Mouse (Mus musculus): ENCODE data around the gene Mpped2. TPM values are rescaled to one million over a fixed set of nuclear protein-coding genes. Genes with fewer than 3 reads are reported as not detected.

Mpped2 gene
- polyA plus RNA-seq, 1 experiment from 2014 or later, result 33.9 TPM

DNA sequence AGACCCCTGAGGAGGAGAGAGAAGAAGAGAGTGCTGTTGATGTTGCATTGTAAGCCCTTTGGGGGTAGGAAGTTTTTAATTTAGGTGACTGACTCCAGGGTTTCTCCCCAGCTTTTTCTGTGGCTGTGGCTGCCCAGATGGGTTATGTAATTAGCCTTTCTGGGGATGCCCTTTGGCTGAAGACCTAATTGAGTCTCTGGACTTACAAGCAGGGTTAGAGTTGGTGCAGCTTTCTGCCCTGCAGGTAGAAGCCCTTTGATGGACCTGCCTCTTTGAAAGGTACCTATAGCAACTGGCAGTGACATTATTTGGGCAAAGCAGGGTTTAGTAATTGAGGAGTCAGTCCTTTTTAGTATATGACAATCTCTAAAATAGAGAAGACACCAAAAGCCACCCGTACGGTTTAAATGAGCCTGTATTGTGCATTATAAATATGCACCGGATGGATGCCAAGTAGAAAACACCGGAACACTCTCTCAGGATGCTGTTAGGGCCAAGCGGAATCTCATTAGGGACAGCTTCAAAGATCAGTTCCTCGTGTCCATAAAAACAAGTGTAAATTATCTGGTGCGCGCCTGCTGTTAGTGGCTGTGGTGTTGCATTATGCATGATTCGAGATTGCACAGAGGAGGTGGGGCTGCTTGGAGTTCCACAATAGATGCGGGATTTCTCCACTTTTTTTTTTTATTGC, 22.8 kb downstream of the Mpped2 start:
- H3K27me3 ChIP-seq (ENCODE audit: control insufficient read depth, insufficient read depth, low read length), result no peaks in the 10 kb centered on the region
- no peak for ATAC-seq (replicated peaks; ENCODE audit: extremely low read depth, insufficient read depth, low FRiP score)
- H3K4me2 ChIP-seq (ENCODE audit: low read depth, low read length), result no peak overlapping the region
- no peaks in the 10 kb centered on the region for H3K9me3 ChIP-seq (replicated peaks; ENCODE audit: control insufficient read depth, low read length)
- H3K4me1 ChIP-seq (ENCODE audit: control insufficient read depth, insufficient read depth, low read length), result peaks cover 8% of the 10 kb centered on the region; the same call in 1 of the 2 replicates
- H3K36me3 ChIP-seq (ENCODE audit: control insufficient read depth, insufficient read depth), result no peaks in the 10 kb centered on the region
- no peak overlapping the region for H3K9ac ChIP-seq (ENCODE audit: low read length)
- WGBS, result 88% methylated on average over 10 of the region's 10 CpGs
- H3K27ac ChIP-seq (ENCODE audit: low read length), result no peak overlapping the region
- no peak overlapping the region for H3K4me3 ChIP-seq (ENCODE audit: low read length)

DNA sequence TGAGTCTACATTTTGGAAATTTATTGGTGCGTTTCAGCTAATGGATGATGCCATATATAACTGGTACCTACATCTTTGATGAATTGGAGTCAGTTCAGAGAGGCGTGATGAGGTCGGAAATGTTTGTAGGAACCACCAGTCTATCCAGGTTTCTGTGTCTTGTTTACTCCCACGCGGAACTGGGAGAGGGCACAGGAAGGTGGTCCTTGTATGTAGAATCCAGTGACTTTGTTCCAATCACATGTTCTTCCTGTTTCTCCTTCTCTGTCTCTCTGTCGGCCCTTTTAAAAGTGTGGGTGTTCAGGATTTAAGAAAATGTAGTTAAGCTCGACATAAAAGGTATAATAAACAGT, 23.3 kb downstream of the Mpped2 start:
- Histone ChIP-seq H3K27me3 (ENCODE audit: control insufficient read depth, insufficient read depth, low read length) (no peaks in the 10 kb centered on the region), H3K36me3 (ENCODE audit: control insufficient read depth, insufficient read depth) (no peaks in the 10 kb centered on the region), H3K9ac (ENCODE audit: low read length) (no peak overlapping the region), H3K27ac (ENCODE audit: low read length) (no peak overlapping the region), H3K4me3 (ENCODE audit: low read length) (no peak overlapping the region), H3K9me3 (replicated peaks; ENCODE audit: control insufficient read depth, low read length) (no peaks in the 10 kb centered on the region), H3K4me1 (ENCODE audit: control insufficient read depth, insufficient read depth, low read length) (peaks cover 11% of the 10 kb centered on the region; the same call in 1 of the 2 replicates), H3K4me2 (ENCODE audit: low read depth, low read length) (no peak overlapping the region)
- WGBS, result 76% methylated on average over 7 of the region's 7 CpGs
- ATAC-seq (replicated peaks; ENCODE audit: extremely low read depth, insufficient read depth, low FRiP score), result no peak

GRCm38 (mm10) chr2:106718888-106719287, 25.8 kb downstream of the Mpped2 start:
- Histone ChIP-seq H3K27me3 (ENCODE audit: control insufficient read depth, insufficient read depth, low read length) (no peaks in the 10 kb centered on the region), H3K36me3 (ENCODE audit: control insufficient read depth, insufficient read depth) (no peaks in the 10 kb centered on the region), H3K4me2 (ENCODE audit: low read depth, low read length) (no peak overlapping the region), H3K9me3 (replicated peaks; ENCODE audit: control insufficient read depth, low read length) (no peaks in the 10 kb centered on the region), H3K4me3 (ENCODE audit: low read length) (no peak overlapping the region), H3K27ac (ENCODE audit: low read length) (no peak overlapping the region), H3K9ac (ENCODE audit: low read length) (no peak overlapping the region), H3K4me1 (ENCODE audit: control insufficient read depth, insufficient read depth, low read length) (peaks cover 12% of the 10 kb centered on the region; the same call in 1 of the 2 replicates)
- no peak for ATAC-seq (replicated peaks; ENCODE audit: extremely low read depth, insufficient read depth, low FRiP score)
- WGBS, result 73% methylated on average over 5 of the region's 5 CpGs

DNA sequence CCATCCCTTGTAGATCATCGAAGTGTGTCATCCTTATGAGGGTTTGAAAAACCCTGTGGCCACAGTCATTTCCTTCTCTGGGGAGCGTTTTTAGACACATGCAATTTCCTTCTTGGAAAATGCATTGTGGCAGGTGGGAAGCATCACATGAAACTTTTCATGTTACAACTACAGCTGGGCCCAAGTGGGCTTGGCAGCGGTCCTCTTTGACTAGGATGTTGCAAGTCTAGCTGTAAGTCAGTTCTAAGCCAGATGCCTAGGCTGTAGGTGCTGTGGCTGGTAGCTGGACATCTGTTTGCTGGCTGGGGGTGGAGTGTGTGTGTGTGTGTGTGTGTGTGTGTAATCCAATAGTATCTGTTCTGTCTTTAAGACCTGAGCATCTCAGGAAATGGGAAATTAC, 26.4 kb downstream of the Mpped2 start:
- no peak overlapping the region for H3K4me3 ChIP-seq (ENCODE audit: low read length)
- H3K36me3 ChIP-seq (ENCODE audit: control insufficient read depth, insufficient read depth), result no peaks in the 10 kb centered on the region
- 73% methylated on average over 3 of the region's 3 CpGs for WGBS
- H3K9ac ChIP-seq (ENCODE audit: low read length), result no peak overlapping the region
- peaks cover 12% of the 10 kb centered on the region; the same call in 1 of the 2 replicates for H3K4me1 ChIP-seq (ENCODE audit: control insufficient read depth, insufficient read depth, low read length)
- no peak overlapping the region for H3K27ac ChIP-seq (ENCODE audit: low read length)
- H3K9me3 ChIP-seq (replicated peaks; ENCODE audit: control insufficient read depth, low read length), result no peaks in the 10 kb centered on the region
- no peaks in the 10 kb centered on the region for H3K27me3 ChIP-seq (ENCODE audit: control insufficient read depth, insufficient read depth, low read length)
- no peak for ATAC-seq (replicated peaks; ENCODE audit: extremely low read depth, insufficient read depth, low FRiP score)
- no peak overlapping the region for H3K4me2 ChIP-seq (ENCODE audit: low read depth, low read length)

- Histone ChIP-seq H3K9me3 (replicated peaks; ENCODE audit: control insufficient read depth, low read length) (no peaks in the 10 kb centered on the region), H3K4me1 (ENCODE audit: control insufficient read depth, insufficient read depth, low read length) (peaks cover 12% of the 10 kb centered on the region; the same call in 1 of the 2 replicates), H3K9ac (ENCODE audit: low read length) (no peak overlapping the region), H3K4me3 (ENCODE audit: low read length) (no peak overlapping the region), H3K27ac (ENCODE audit: low read length) (no peak overlapping the region), H3K36me3 (ENCODE audit: control insufficient read depth, insufficient read depth) (no peaks in the 10 kb centered on the region), H3K27me3 (ENCODE audit: control insufficient read depth, insufficient read depth, low read length) (no peaks in the 10 kb centered on the region), H3K4me2 (ENCODE audit: low read depth, low read length) (no peak overlapping the region)
- no peak for ATAC-seq (replicated peaks; ENCODE audit: extremely low read depth, insufficient read depth, low FRiP score)
- 58% methylated on average over 5 of the region's 5 CpGs for WGBS
Measured at GRCm38 (mm10) chr2:106720644-106721043, 27.6 kb downstream of the Mpped2 start.

- Histone ChIP-seq H3K9me3 (replicated peaks; ENCODE audit: control insufficient read depth, low read length) (no peaks in the 10 kb centered on the region), H3K9ac (ENCODE audit: low read length) (no peak overlapping the region), H3K4me2 (ENCODE audit: low read depth, low read length) (no peak overlapping the region), H3K4me3 (ENCODE audit: low read length) (no peak overlapping the region), H3K4me1 (ENCODE audit: control insufficient read depth, insufficient read depth, low read length) (peaks cover 12% of the 10 kb centered on the region; the same call in 1 of the 2 replicates), H3K27ac (ENCODE audit: low read length) (no peak overlapping the region), H3K36me3 (ENCODE audit: control insufficient read depth, insufficient read depth) (no peaks in the 10 kb centered on the region), H3K27me3 (ENCODE audit: control insufficient read depth, insufficient read depth, low read length) (no peaks in the 10 kb centered on the region)
- ATAC-seq (replicated peaks; ENCODE audit: extremely low read depth, insufficient read depth, low FRiP score), result no peak
- 87% methylated on average over 4 of the region's 4 CpGs for WGBS
Measured at GRCm38 (mm10) chr2:106722020-106722419, 29.0 kb downstream of the Mpped2 start.

DNA sequence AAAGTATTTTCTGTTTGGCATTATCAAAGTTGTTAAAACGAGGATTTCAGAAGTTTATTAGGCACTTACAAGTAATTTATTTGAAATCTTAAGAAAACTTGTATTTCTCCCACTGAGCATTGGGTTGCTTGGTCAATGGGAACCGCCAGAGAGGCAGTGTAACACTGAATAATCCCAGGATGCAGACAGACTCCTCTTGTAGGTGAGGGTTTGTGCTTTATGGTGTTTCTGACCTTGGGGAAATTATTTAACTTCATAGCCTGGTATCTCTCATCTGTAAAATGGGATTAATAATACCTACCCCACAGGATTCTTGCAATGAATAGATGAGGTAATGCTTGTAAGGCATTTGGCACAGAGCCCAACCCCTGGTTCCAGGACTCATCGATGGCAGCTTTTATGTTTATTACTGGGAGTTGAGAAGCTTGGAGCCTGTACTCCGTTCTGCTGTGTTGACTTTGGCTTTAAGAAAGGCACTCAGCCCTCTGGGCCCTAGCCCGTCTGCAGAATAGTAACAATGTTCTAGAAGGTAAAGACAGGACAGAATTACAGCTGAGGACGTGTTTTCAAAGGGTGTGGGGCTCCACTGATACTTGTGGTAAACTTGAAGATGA, 37.0 kb downstream of the Mpped2 start:
- peaks cover 4% of the 10 kb centered on the region; the same call in 1 of the 2 replicates for H3K4me1 ChIP-seq (ENCODE audit: control insufficient read depth, insufficient read depth, low read length)
- H3K36me3 ChIP-seq (ENCODE audit: control insufficient read depth, insufficient read depth), result no peaks in the 10 kb centered on the region
- no peak overlapping the region for H3K4me2 ChIP-seq (ENCODE audit: low read depth, low read length)
- no peaks in the 10 kb centered on the region for H3K27me3 ChIP-seq (ENCODE audit: control insufficient read depth, insufficient read depth, low read length)
- H3K4me3 ChIP-seq (ENCODE audit: low read length), result no peak overlapping the region
- H3K27ac ChIP-seq (ENCODE audit: low read length), result no peak overlapping the region
- 54% methylated on average over 6 of the region's 6 CpGs for WGBS
- no peak for ATAC-seq (replicated peaks; ENCODE audit: extremely low read depth, insufficient read depth, low FRiP score)
- no peak overlapping the region for H3K9ac ChIP-seq (ENCODE audit: low read length)
- no peaks in the 10 kb centered on the region for H3K9me3 ChIP-seq (replicated peaks; ENCODE audit: control insufficient read depth, low read length)

GRCm38 (mm10) chr2:106730608-106731007, 37.5 kb downstream of the Mpped2 start:
- Histone ChIP-seq H3K9me3 (replicated peaks; ENCODE audit: control insufficient read depth, low read length) (no peaks in the 10 kb centered on the region), H3K27me3 (ENCODE audit: control insufficient read depth, insufficient read depth, low read length) (no peaks in the 10 kb centered on the region), H3K36me3 (ENCODE audit: control insufficient read depth, insufficient read depth) (no peaks in the 10 kb centered on the region), H3K9ac (ENCODE audit: low read length) (no peak overlapping the region), H3K27ac (ENCODE audit: low read length) (no peak overlapping the region), H3K4me3 (ENCODE audit: low read length) (no peak overlapping the region), H3K4me2 (ENCODE audit: low read depth, low read length) (no peak overlapping the region), H3K4me1 (ENCODE audit: control insufficient read depth, insufficient read depth, low read length) (peaks cover 4% of the 10 kb centered on the region; the same call in 1 of the 2 replicates)
- 72% methylated on average over 8 of the region's 8 CpGs for WGBS
- ATAC-seq (replicated peaks; ENCODE audit: extremely low read depth, insufficient read depth, low FRiP score), result no peak

DNA sequence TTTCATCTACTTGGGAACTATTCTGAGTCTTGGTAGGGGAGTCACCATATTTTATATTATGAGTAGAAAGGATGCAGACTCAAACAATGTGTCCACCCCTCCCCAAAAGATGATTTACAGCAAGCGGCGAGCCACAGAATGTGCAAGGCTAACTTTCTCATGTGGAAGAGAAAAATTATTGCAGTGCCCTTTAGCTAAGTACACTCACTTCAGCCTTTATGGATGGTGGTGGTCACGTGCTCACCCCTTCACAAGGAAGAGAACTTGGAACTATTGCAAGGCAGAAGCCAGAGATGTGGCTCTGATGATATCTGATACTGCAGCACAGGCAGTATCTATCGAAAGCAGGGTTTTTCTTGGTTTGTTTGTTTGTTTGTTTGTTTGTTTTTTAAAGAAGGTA, 38.4 kb downstream of the Mpped2 start:
- ATAC-seq (replicated peaks; ENCODE audit: extremely low read depth, insufficient read depth, low FRiP score), result no peak
- Histone ChIP-seq H3K4me1 (ENCODE audit: control insufficient read depth, insufficient read depth, low read length) (peaks cover 4% of the 10 kb centered on the region; the same call in 1 of the 2 replicates), H3K36me3 (ENCODE audit: control insufficient read depth, insufficient read depth) (no peaks in the 10 kb centered on the region), H3K4me3 (ENCODE audit: low read length) (no peak overlapping the region), H3K9me3 (replicated peaks; ENCODE audit: control insufficient read depth, low read length) (no peaks in the 10 kb centered on the region), H3K27ac (ENCODE audit: low read length) (no peak overlapping the region), H3K4me2 (ENCODE audit: low read depth, low read length) (no peak overlapping the region), H3K9ac (ENCODE audit: low read length) (no peak overlapping the region), H3K27me3 (ENCODE audit: control insufficient read depth, insufficient read depth, low read length) (no peaks in the 10 kb centered on the region)
- 85% methylated on average over 4 of the region's 4 CpGs for WGBS
